Mouse (Mus musculus): ENCODE results near the gene Rmnd1.
A peak's percentile ranks its signal among the peaks of the same experiment; 100 is the strongest.

DNA sequence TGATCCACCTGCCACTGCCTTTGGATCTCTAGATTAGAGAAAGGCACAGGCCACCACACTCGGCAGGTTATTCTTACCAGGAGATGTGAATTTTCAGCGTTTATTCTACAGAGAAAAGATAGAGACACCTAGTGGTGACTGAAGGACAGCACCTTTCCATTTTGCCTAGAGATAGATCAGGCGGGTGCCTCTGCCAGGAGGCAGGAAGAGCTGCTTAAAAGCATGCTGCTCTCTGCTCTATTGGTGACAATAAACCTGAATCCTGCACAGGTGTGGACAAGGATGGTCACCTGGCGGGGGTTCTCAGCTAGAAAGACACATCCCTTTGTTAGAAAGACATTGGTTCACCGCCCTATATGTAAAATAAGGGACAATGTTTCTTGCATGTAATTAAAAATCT is 60.2 kb downstream of the Rmnd1 start:
- TF ChIP-seq CTCF (IDR thresholded peaks at IDR 0.05; ENCODE audit: extremely low read depth, insufficient read depth, insufficient read length, insufficient replicate concordance) (peak; percentile 11; the same call in 1 of the 2 replicates), POLR2A (IDR thresholded peaks at IDR 0.05; ENCODE audit: low read depth, low read length) (no peak)
